Mouse (Mus musculus) megakaryocyte, embryonic 14.5 days (primary cell): ENCODE data around the gene Cpe.

Experiments used
- FLI1 ChIP-seq: IDR thresholded peaks from 2 replicates; pipeline ENCODE4 v1.6.1; 2012; ENCODE audit warnings: low read length, inconsistent platforms, mixed read lengths
- GATA1 ChIP-seq: IDR thresholded peaks from 3 replicates; pipeline ENCODE4 v1.6.1; 2012; ENCODE audit warnings: mixed read lengths, low read length, inconsistent platforms, borderline replicate concordance

GRCm38 (mm10) chr8:64606015-64606414, 86.8 kb downstream of the Cpe start:
- TF ChIP-seq FLI1 (no peak), GATA1 (no peak)
